Mouse (Mus musculus) MEL (cell line): ENCODE data around the gene Fgl2. TPM values are rescaled to one million over a fixed set of nuclear protein-coding genes. Genes with fewer than 3 reads are reported as not detected.

Source experiments
- DNase-seq: peaks from one replicate; pipeline ENCODE4 v3.0.0; 2011; ENCODE audit warnings: low read depth, low spot score
- H3K27ac ChIP-seq: 2 replicates; pipeline ENCODE4 v1.5.1; 2012; ENCODE audit warnings: low read depth, mild to moderate bottlenecking, control low read depth, low read length, moderate library complexity; ENCODE audit not compliant: control insufficient read depth
- H3K27me3 ChIP-seq, 2 experiments: fragments of 150-350 bp in 1 of 2; sonication (generic) in 1 of 2; 2 replicates each; pipeline ENCODE4 v1.6.1; 2012; ENCODE audit warnings: low read length in 2 of 2, mild to moderate bottlenecking in 2 of 2, improper control_type of control experiment in 1 of 2, moderate library complexity in 1 of 2; ENCODE audit not compliant: insufficient read depth in 2 of 2, control insufficient read depth in 1 of 2
- H3K36me3 ChIP-seq, 2 experiments: 2 replicates each; pipeline ENCODE4 v1.6.1; 2012 to 2014; ENCODE audit warnings: low read length in 2 of 2, improper control_type of control experiment in 1 of 2, inconsistent platforms in 1 of 2, mild to moderate bottlenecking in 1 of 2; ENCODE audit not compliant: insufficient read depth in 2 of 2, control insufficient read depth in 1 of 2
- H3K4me1 ChIP-seq, 2 experiments: fragments of 150-350 bp in 1 of 2; sonication (generic) in 1 of 2; 2 replicates each; pipeline ENCODE4 v1.6.1; 2012; ENCODE audit warnings: low read length in 2 of 2, improper control_type of control experiment in 1 of 2, mild to moderate bottlenecking in 1 of 2; ENCODE audit not compliant: insufficient read depth in 2 of 2, control insufficient read depth in 1 of 2
- H3K4me3 ChIP-seq, 2 experiments: fragments of 150-350 bp in 1 of 2; sonication (generic) in 1 of 2; 2 replicates each; pipeline ENCODE4 v1.5.1; 2012; ENCODE audit warnings: low read depth in 2 of 2, low read length in 2 of 2, mild to moderate bottlenecking in 2 of 2, moderate library complexity in 2 of 2, control low read depth in 1 of 2, improper control_type of control experiment in 1 of 2; ENCODE audit not compliant: control insufficient read depth in 1 of 2, insufficient read depth in 1 of 2
- H3K79me2 ChIP-seq: 2 replicates; pipeline ENCODE4 v1.6.1; 2012; ENCODE audit warnings: mild to moderate bottlenecking, low read length, moderate library complexity; ENCODE audit not compliant: control insufficient read depth, poor library complexity, insufficient read depth
- H3K9ac ChIP-seq: 2 replicates; pipeline ENCODE4 v1.6.1; 2012; ENCODE audit warnings: low read depth, mild to moderate bottlenecking, control low read depth, low read length, moderate library complexity; ENCODE audit not compliant: control insufficient read depth, poor library complexity, severe bottlenecking
- H3K9me3 ChIP-seq: fragments of 150-350 bp; sonication (generic); replicated peaks from 2 replicates; pipeline ENCODE4 v1.6.1; 2012; ENCODE audit warnings: mild to moderate bottlenecking, low read length, improper control_type of control experiment, moderate library complexity; ENCODE audit not compliant: insufficient read depth
- BHLHE40 ChIP-seq: IDR thresholded peaks from 2 replicates; pipeline ENCODE4 v1.6.1; 2012; ENCODE audit warnings: low read depth, mild to moderate bottlenecking, inconsistent platforms, low read length, improper control_type of control experiment, borderline replicate concordance
- CHD1 ChIP-seq: IDR thresholded peaks from 2 replicates; pipeline ENCODE4 v1.6.1; 2012; ENCODE audit warnings: low read depth, mild to moderate bottlenecking, inconsistent platforms, low read length, improper control_type of control experiment
- CHD2 ChIP-seq: IDR thresholded peaks from 2 replicates; pipeline ENCODE4 v1.6.1; 2011; ENCODE audit warnings: low read length, improper control_type of control experiment
- ELF1 ChIP-seq: IDR thresholded peaks from 2 replicates; pipeline ENCODE4 v1.6.1; 2014; ENCODE audit warnings: low read depth, mild to moderate bottlenecking, inconsistent platforms, low read length, improper control_type of control experiment, moderate library complexity
- EP300 ChIP-seq, 2 experiments: IDR thresholded peaks; 2 replicates each; pipeline ENCODE4 v1.6.1; 2011; ENCODE audit warnings: improper control_type of control experiment in 2 of 2, low read length in 2 of 2, low read depth in 1 of 2, mild to moderate bottlenecking in 1 of 2
- ETS1 ChIP-seq: IDR thresholded peaks from 2 replicates; pipeline ENCODE4 v1.6.1; 2012; ENCODE audit warnings: low read depth, mild to moderate bottlenecking, inconsistent platforms, low read length, improper control_type of control experiment, moderate library complexity
- GABPA ChIP-seq: IDR thresholded peaks from 2 replicates; pipeline ENCODE4 v1.6.1; 2012; ENCODE audit warnings: low read depth, mild to moderate bottlenecking, inconsistent platforms, low read length, improper control_type of control experiment, moderate library complexity
- GATA1 ChIP-seq: IDR thresholded peaks from 2 replicates; pipeline ENCODE4 v1.6.1; 2011; ENCODE audit warnings: low read depth, low read length, improper control_type of control experiment
- HCFC1 ChIP-seq: IDR thresholded peaks from 2 replicates; pipeline ENCODE4 v1.6.1; 2012; ENCODE audit warnings: low read depth, mild to moderate bottlenecking, inconsistent platforms, low read length, improper control_type of control experiment, moderate library complexity
- KAT2A ChIP-seq: conservative IDR thresholded peaks from 2 replicates; pipeline ENCODE4 v1.6.1; 2012; ENCODE audit warnings: low read depth, low read length, improper control_type of control experiment, inconsistent platforms
- MAFK ChIP-seq: IDR thresholded peaks from 2 replicates; pipeline ENCODE4 v1.6.1; 2011; ENCODE audit warnings: low read depth, mild to moderate bottlenecking, low read length, improper control_type of control experiment, borderline replicate concordance
- MAX ChIP-seq: IDR thresholded peaks from 2 replicates; pipeline ENCODE4 v1.6.1; 2011; ENCODE audit warnings: low read length, improper control_type of control experiment
- MXI1 ChIP-seq: IDR thresholded peaks from 2 replicates; pipeline ENCODE4 v1.6.1; 2011; ENCODE audit warnings: mild to moderate bottlenecking, low read depth, low read length, improper control_type of control experiment
- MYB ChIP-seq: IDR thresholded peaks from 2 replicates; pipeline ENCODE4 v1.6.1; 2011; ENCODE audit warnings: mild to moderate bottlenecking, low read depth, low read length, improper control_type of control experiment
- MYC ChIP-seq: IDR thresholded peaks from 2 replicates; pipeline ENCODE4 v1.6.1; 2011; ENCODE audit warnings: low read depth, mild to moderate bottlenecking, low read length, improper control_type of control experiment, moderate library complexity
- NELFE ChIP-seq: IDR thresholded peaks from 2 replicates; pipeline ENCODE4 v1.6.1; 2011; ENCODE audit warnings: low read depth, low read length, improper control_type of control experiment
- POLR2A ChIP-seq, 2 experiments: IDR thresholded peaks; 2 replicates each; pipeline ENCODE4 v1.6.1; 2011 to 2012; ENCODE audit warnings: low read length in 2 of 2, mild to moderate bottlenecking in 2 of 2, control low read depth in 1 of 2, improper control_type of control experiment in 1 of 2, low read depth in 1 of 2, moderate library complexity in 1 of 2; ENCODE audit not compliant: control insufficient read depth in 1 of 2, insufficient read depth in 1 of 2, poor library complexity in 1 of 2
- POLR2AphosphoS2 ChIP-seq: IDR thresholded peaks from 2 replicates; pipeline ENCODE4 v1.6.1; 2011; ENCODE audit warnings: low read length, improper control_type of control experiment
- RAD21 ChIP-seq: IDR thresholded peaks from 2 replicates; pipeline ENCODE4 v1.6.1; 2011; ENCODE audit warnings: mild to moderate bottlenecking, low read depth, low read length, improper control_type of control experiment
- RCOR1 ChIP-seq: IDR thresholded peaks from 2 replicates; pipeline ENCODE4 v1.6.1; 2012; ENCODE audit warnings: low read depth, mild to moderate bottlenecking, inconsistent platforms, low read length, improper control_type of control experiment
- SIN3A ChIP-seq: IDR thresholded peaks from 2 replicates; pipeline ENCODE4 v1.6.1; 2012; ENCODE audit warnings: low read length, improper control_type of control experiment, inconsistent platforms
- TAL1 ChIP-seq: IDR thresholded peaks from 2 replicates; pipeline ENCODE4 v1.6.1; 2012; ENCODE audit warnings: mild to moderate bottlenecking, inconsistent platforms, low read length, moderate library complexity, mixed read lengths
- TBP ChIP-seq: IDR thresholded peaks from 2 replicates; pipeline ENCODE4 v1.8.0; 2011; ENCODE audit warnings: low read depth, low read length, improper control_type of control experiment
- TCF12 ChIP-seq: IDR thresholded peaks from 2 replicates; pipeline ENCODE4 v1.6.1; 2014; ENCODE audit warnings: low read depth, mild to moderate bottlenecking, inconsistent platforms, low read length, improper control_type of control experiment, moderate library complexity
- UBTF ChIP-seq: IDR thresholded peaks from 2 replicates; pipeline ENCODE4 v1.6.1; 2012; ENCODE audit warnings: low read depth, mild to moderate bottlenecking, inconsistent platforms, low read length, improper control_type of control experiment, moderate library complexity, borderline replicate concordance; ENCODE audit not compliant: insufficient read depth
- ZC3H11A ChIP-seq: IDR thresholded peaks from 2 replicates; pipeline ENCODE4 v1.6.1; 2012; ENCODE audit warnings: low read depth, mild to moderate bottlenecking, inconsistent platforms, low read length, improper control_type of control experiment
- ZKSCAN1 ChIP-seq: IDR thresholded peaks from 2 replicates; pipeline ENCODE4 v1.6.1; 2012; ENCODE audit warnings: low read depth, mild to moderate bottlenecking, inconsistent platforms, low read length, improper control_type of control experiment, moderate library complexity
- polyA plus RNA-seq, 2 experiments: library from polyadenylated mRNA; stranded (reverse) in 1 of 2; unstranded in 1 of 2; fragments of >175 nt in 1 of 2; fragments of >200 nt in 1 of 2; gene quantifications; 2 replicates each; pipeline versions ENCODE4 v1.2.1 to v1.2.4; 2012; ENCODE audit warnings: low replicate concordance in 2 of 2, low read depth in 1 of 2; ENCODE audit not compliant: insufficient read length in 2 of 2, insufficient read depth in 1 of 2, missing spikeins in 1 of 2
- total RNA-seq: library from RNA; depleted of rRNA; stranded (reverse); fragments of 300-350 nt; gene quantifications from 2 replicates; pipeline ENCODE4 v1.2.3, GENCODE M21; 2012

The Fgl2 gene
- total and polyA plus RNA-seq, 3 experiments: 1.5 to 2.8 TPM; not detected in 1

DNA sequence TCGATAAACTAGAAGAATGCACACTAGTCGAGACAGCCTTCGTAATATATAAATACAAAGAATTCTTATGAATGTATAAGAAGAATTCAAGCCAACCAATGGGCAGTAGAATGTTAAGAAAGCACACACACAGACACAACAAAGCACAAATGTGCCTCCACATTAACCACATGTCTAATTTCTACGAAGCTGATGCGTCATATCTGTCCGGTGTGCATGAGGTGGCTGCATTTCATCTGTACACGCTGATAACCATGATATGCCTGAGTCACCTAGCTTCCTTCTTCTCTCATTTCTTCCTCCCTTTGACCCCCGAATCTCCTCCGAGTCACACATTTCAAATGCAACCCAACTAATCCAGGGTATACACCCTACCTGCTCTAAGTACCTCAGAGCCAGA, 12.5 kb downstream of the Fgl2 start (continued):
- TF ChIP-seq BHLHE40: peak; percentile 48; the same call in 1 of the 2 replicates
- TF ChIP-seq RAD21: no peak

DNA sequence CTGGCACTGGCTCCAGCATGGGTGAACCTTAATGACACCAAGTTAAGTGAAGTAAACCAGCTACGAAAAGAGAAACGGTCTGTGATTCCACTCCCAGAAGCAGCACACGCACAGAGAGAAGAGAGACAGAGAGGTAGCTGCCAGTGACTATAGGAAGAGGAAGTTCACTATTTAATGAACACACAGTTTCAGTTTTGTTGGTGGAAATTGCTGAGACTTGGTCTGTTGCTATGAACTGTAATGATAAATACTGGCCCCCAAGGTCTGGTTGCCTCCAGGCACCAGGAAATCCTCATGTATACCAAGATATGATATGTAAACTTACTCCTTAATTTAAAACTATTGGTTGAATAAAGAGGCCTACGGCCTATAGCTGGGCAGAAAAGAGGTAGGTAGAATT, 14.0 kb downstream of the Fgl2 start:
- H3K4me1 ChIP-seq: peaks cover 22 to 34% of the 10 kb centered on the region in 2 experiments
- peaks cover 0 to 46% of the 10 kb centered on the region in 2 experiments; a peak in 2 of 4 replicates for H3K36me3 ChIP-seq
- peak; percentile 90 for DNase-seq
- H3K4me3 ChIP-seq: peak overlapping the region; percentile 45
- H3K9ac ChIP-seq: peak overlapping the region; percentile 51
- no peaks in the 10 kb centered on the region; the same call in 1 of the 2 replicates for H3K79me2 ChIP-seq
- no peaks in the 10 kb centered on the region for H3K27me3 ChIP-seq
- H3K9me3 ChIP-seq: no peaks in the 10 kb centered on the region
- TF ChIP-seq TBP (peak; percentile 14; the same call in 1 of the 2 replicates), MAX (peak; percentile 33; the same call in 1 of the 2 replicates), MYC (peak; percentile 60; the same call in 1 of the 2 replicates), POLR2A (IDR thresholded peaks at IDR 0.05; ENCODE audit: control insufficient read depth in 1 of 2, insufficient read depth in 1 of 2, low read depth in 1 of 2, low read length in 2 of 2, poor library complexity in 1 of 2) (peak in 1 of 2 experiments; percentile 62; a peak in 2 of 4 replicates), ETS1 (peak; percentile 72; the same call in 1 of the 2 replicates), EP300 (IDR thresholded peaks at IDR 0.05; ENCODE audit: low read depth in 1 of 2, low read length in 2 of 2) (peak; percentile 34 to 62; a peak in 3 of 4 replicates), POLR2AphosphoS2 (peak; percentile 67; the same call in 1 of the 2 replicates), NELFE (peak; percentile 45; the same call in 1 of the 2 replicates), SIN3A (peak; percentile 76), CHD1 (0 out of 2 replicates have a peak, but pooled peaks have one; percentile 24), TCF12 (peak; percentile 26; the same call in 1 of the 2 replicates), RCOR1 (0 out of 2 replicates have a peak, but pooled peaks have one; percentile 47), MXI1 (peak; percentile 72; the same call in 1 of the 2 replicates), KAT2A (no peak), CHD2 (no peak), GABPA (no peak), ZKSCAN1 (no peak)
- TF ChIP-seq, all 39 proteins: peak for 13
- peak overlapping the region; percentile 90 for H3K27ac ChIP-seq

DNA sequence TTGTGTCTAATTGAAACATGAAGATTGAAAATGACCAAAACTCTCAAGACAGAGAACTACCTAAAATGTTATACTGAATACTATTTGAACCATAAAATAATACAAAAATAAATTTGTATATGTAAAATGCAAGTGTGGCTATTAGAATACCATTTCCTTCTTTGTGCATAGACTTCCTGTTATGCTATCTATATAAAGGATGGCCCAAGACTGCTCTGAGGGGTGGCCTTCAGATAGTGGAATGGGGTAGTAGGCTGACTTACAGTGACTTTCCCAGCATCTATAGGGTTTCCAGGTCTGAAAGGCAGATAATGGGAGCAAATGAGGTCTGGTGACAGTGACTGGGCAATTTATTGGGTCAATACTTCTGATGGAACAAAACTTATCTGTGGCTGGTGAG, 14.9 kb downstream of the Fgl2 start:
- H3K36me3 ChIP-seq: peaks cover 0 to 48% of the 10 kb centered on the region in 2 experiments; a peak in 2 of 4 replicates
- peak overlapping the region in 1 of 2 experiments; percentile 45; a peak in 2 of 4 replicates for H3K4me3 ChIP-seq
- no peak for TF ChIP-seq MXI1
- no peak for TF ChIP-seq MYB
- 0 out of 2 replicates have a peak, but pooled peaks have one; percentile 56 for TF ChIP-seq ELF1
- TF ChIP-seq HCFC1: no peak
- TF ChIP-seq MAFK: no peak
- no peak for TF ChIP-seq POLR2AphosphoS2
- TF ChIP-seq RCOR1: no peak
- TF ChIP-seq UBTF: no peak
- TF ChIP-seq TCF12: no peak
- TF ChIP-seq ZKSCAN1: no peak
- peak; percentile 17 for TF ChIP-seq TAL1
- TF ChIP-seq ZC3H11A: no peak
- TF ChIP-seq GATA1: peak; percentile 63
- peak; percentile 77 for TF ChIP-seq TBP
- peak; percentile 39 to 42; a peak in 2 of 4 replicates for TF ChIP-seq EP300 (IDR thresholded peaks at IDR 0.05; ENCODE audit: low read depth in 1 of 2, low read length in 2 of 2)
- H3K79me2 ChIP-seq: no peaks in the 10 kb centered on the region; the same call in 1 of the 2 replicates
- 0 out of 2 replicates have a peak overlapping the region, but pooled peaks have one; percentile 1 for H3K27ac ChIP-seq
- no peaks in the 10 kb centered on the region for H3K27me3 ChIP-seq
- H3K9ac ChIP-seq: no peak overlapping the region
- no peaks in the 10 kb centered on the region for H3K9me3 ChIP-seq
- peak; percentile 77 for DNase-seq
- peaks cover 23 to 37% of the 10 kb centered on the region in 2 experiments for H3K4me1 ChIP-seq
